Mouse (Mus musculus): Measurements from ENCODE around the gene Prkcd.

GRCm38 (mm10) chr14:30666061-30666460 lies 40.1 kb upstream of the Prkcd start:
- TF ChIP-seq CTCF (IDR thresholded peaks at IDR 0.05; ENCODE audit: low read depth, low read length) (no peak), POLR2A (IDR thresholded peaks at IDR 0.05; ENCODE audit: borderline replicate concordance, low read depth, low read length) (no peak)
